Mouse (Mus musculus) neural tube, embryonic 15.5 days (tissue): ENCODE data around the gene Gm10722. TPM values are rescaled to one million over a fixed set of nuclear protein-coding genes. Genes with fewer than 3 reads are reported as not detected.
"Not testable (repeated sequence)": the region's sequence is repeated elsewhere in the genome, so short reads cannot be mapped to it uniquely, and the experiment has no call there.

ENCODE experiments used
- ATAC-seq: fragments of 200-750 bp; cut with Nextera tagmentation; 2 replicates; pipeline ENCODE4 v1.8.0; 2017; ENCODE audit warnings: mild to moderate bottlenecking, moderate TSS enrichment, moderate library complexity; ENCODE audit not compliant: low FRiP score
- H3K27ac ChIP-seq: fragments of 300-500 bp; sonication (generic); replicated peaks from 2 replicates; pipeline ENCODE4 v1.5.1; 2015; ENCODE audit warnings: mild to moderate bottlenecking, inconsistent platforms
- H3K27me3 ChIP-seq: fragments of 300-500 bp; sonication (generic); replicated peaks from 2 replicates; pipeline ENCODE4 v1.6.1; 2015; ENCODE audit warnings: inconsistent platforms
- H3K36me3 ChIP-seq: fragments of 300-500 bp; sonication (generic); 2 replicates; pipeline ENCODE4 v1.6.1; 2015; ENCODE audit warnings: inconsistent platforms
- H3K4me1 ChIP-seq: fragments of 300-500 bp; sonication (generic); 2 replicates; pipeline ENCODE4 v1.6.1; 2015; ENCODE audit warnings: inconsistent platforms
- H3K4me2 ChIP-seq: fragments of 300-500 bp; sonication (generic); 2 replicates; pipeline ENCODE4 v1.6.1; 2015; ENCODE audit warnings: inconsistent platforms, mild to moderate bottlenecking, moderate library complexity
- H3K4me3 ChIP-seq: fragments of 300-500 bp; sonication (generic); replicated peaks from 2 replicates; pipeline ENCODE4 v1.5.1; 2015; ENCODE audit warnings: mild to moderate bottlenecking, inconsistent platforms
- H3K9ac ChIP-seq: fragments of 300-500 bp; sonication (generic); replicated peaks from 2 replicates; pipeline ENCODE4 v1.6.1; 2015; ENCODE audit warnings: mild to moderate bottlenecking, inconsistent platforms
- H3K9me3 ChIP-seq: fragments of 300-500 bp; sonication (generic); replicated peaks from 2 replicates; pipeline ENCODE4 v1.6.1; 2016; ENCODE audit warnings: inconsistent platforms
- WGBS: fragments of 180-500 bp; shearing (Covaris S2); methylation state at CpG from one replicate; pipeline ENCODE4 v1.1.7; 2015; ENCODE audit warnings: mixed read lengths; 5-methylcytosine and 5-hydroxymethylcytosine counted together
- polyA plus RNA-seq: library from polyadenylated mRNA; unstranded; fragments of >200 nt; fragmentation: Nextera tagmentation; extraction: Ambion mirVana; gene quantifications from 2 replicates; pipeline ENCODE4 v1.2.1, GENCODE M21; 2015

Gene Gm10722
- polyA plus RNA-seq, 1 experiment from 2014 or later = not detected

GRCm38 (mm10) chr9:3015896-3016295 lies 15.2 kb downstream of the Gm10722 start:
- not testable (repeated sequence) for H3K4me2 ChIP-seq, H3K27ac ChIP-seq, H3K36me3 ChIP-seq, ATAC-seq, H3K27me3 ChIP-seq, H3K9ac ChIP-seq, H3K4me3 ChIP-seq, H3K9me3 ChIP-seq, H3K4me1 ChIP-seq
- WGBS = 76% methylated on average over 6 of the region's 6 CpGs

GRCm38 (mm10) chr9:3017108-3017507 lies 16.4 kb downstream of the Gm10722 start, which contains the start of gene Gm10719:
TSS of gene Gm10719 (plus strand) at chr9:3017408.
- not testable (repeated sequence) for ATAC-seq
- WGBS = 56% methylated on average over 1 of the region's 9 CpGs

DNA sequence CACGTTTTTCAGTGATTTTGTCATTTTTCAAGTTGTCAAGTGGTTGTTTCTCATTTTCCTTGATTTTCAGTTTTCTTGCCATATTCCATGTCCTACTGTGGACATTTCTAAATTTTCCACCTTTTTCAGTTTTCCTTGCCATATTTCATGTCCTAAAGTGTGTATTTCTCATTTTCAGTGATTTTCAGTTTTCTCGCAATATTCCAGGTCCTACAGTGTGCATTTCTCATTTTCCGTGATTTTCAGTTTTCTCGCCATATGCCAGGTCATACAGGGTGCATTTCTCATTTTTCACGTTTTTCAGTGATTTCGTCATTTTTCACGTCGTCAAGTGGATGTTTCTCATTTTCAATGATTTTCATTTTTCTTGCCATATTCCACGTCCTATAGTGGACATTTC lies 18.2 kb downstream of the Gm10722 start:
- not testable (repeated sequence) for ATAC-seq, H3K27ac ChIP-seq
- whole genome bisulfite sequencing = 60% methylated on average over 9 of the region's 9 CpGs

More at GRCm38 (mm10) chr9:3017108-3017507, 16.4 kb downstream of the Gm10722 start, which contains the start of gene Gm10719:
- not testable (repeated sequence) for H3K27me3 ChIP-seq, H3K9me3 ChIP-seq, H3K4me1 ChIP-seq, H3K4me3 ChIP-seq, H3K9ac ChIP-seq, H3K36me3 ChIP-seq, H3K27ac ChIP-seq, H3K4me2 ChIP-seq

GRCm38 (mm10) chr9:3019835-3020727 lies 19.4 kb downstream of the Gm10722 start:
- ATAC-seq = not testable (repeated sequence)

More for the DNA sequence above, 18.2 kb downstream of the Gm10722 start:
- H3K27me3 ChIP-seq, H3K4me3 ChIP-seq, H3K9me3 ChIP-seq, H3K36me3 ChIP-seq, H3K4me2 ChIP-seq, H3K9ac ChIP-seq, H3K4me1 ChIP-seq: not testable (repeated sequence)

DNA sequence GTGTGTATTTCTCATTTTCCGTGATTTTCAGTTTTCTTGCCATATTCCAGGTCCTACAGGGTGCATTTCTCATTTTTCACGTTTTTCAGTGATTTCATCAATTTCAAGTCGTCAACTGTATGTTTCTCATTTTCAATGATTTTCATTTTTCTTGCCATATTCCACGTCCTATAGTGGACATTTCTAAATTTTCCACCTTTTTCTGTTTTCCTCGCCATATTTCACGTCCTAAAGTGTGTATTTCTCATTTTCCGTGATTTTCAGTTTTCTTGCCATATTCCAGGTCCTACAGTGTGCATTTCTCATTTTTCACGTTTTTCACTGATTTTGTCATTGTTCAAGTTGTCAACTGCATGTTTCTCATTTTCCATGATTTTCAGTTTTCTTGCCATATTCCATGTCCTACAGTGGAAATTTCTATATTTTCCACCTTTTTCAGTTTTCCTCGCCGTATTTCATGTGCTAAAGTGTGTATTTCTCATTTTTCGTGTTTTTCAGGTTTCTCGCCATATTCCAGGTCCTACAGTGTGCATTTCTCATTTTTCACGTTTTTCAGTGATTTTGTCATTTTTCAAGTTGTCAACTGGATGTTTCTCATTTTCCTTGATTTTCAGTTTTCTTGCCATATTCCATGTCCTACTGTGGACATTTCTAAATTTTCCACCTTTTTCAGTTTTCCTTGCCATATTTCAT lies 21.7 kb downstream of the Gm10722 start:
- 77% methylated on average over 11 of the region's 13 CpGs for WGBS
- not testable (repeated sequence) for H3K9me3 ChIP-seq

More at GRCm38 (mm10) chr9:3019835-3020727, 19.4 kb downstream of the Gm10722 start:
- H3K9me3 ChIP-seq, H3K9ac ChIP-seq, H3K27me3 ChIP-seq, H3K4me1 ChIP-seq, H3K27ac ChIP-seq, H3K4me3 ChIP-seq, H3K4me2 ChIP-seq, H3K36me3 ChIP-seq: not testable (repeated sequence)
- 77% methylated on average over 16 of the region's 19 CpGs for WGBS

GRCm38 (mm10) chr9:3023312-3023984 lies 22.7 kb downstream of the Gm10722 start, which contains the start of gene Gm10718:
TSS of gene Gm10718 (plus strand) at chr9:3023547.
- not testable (repeated sequence) for H3K36me3 ChIP-seq, H3K9me3 ChIP-seq, H3K27ac ChIP-seq, H3K27me3 ChIP-seq, H3K4me1 ChIP-seq, ATAC-seq, H3K4me3 ChIP-seq, H3K9ac ChIP-seq, H3K4me2 ChIP-seq
- 78% methylated on average over 12 of the region's 13 CpGs for WGBS

More for the DNA sequence above, 21.7 kb downstream of the Gm10722 start:
- H3K4me1 ChIP-seq, H3K36me3 ChIP-seq, H3K4me3 ChIP-seq, H3K9ac ChIP-seq, H3K4me2 ChIP-seq, ATAC-seq, H3K27ac ChIP-seq, H3K27me3 ChIP-seq: not testable (repeated sequence)

DNA sequence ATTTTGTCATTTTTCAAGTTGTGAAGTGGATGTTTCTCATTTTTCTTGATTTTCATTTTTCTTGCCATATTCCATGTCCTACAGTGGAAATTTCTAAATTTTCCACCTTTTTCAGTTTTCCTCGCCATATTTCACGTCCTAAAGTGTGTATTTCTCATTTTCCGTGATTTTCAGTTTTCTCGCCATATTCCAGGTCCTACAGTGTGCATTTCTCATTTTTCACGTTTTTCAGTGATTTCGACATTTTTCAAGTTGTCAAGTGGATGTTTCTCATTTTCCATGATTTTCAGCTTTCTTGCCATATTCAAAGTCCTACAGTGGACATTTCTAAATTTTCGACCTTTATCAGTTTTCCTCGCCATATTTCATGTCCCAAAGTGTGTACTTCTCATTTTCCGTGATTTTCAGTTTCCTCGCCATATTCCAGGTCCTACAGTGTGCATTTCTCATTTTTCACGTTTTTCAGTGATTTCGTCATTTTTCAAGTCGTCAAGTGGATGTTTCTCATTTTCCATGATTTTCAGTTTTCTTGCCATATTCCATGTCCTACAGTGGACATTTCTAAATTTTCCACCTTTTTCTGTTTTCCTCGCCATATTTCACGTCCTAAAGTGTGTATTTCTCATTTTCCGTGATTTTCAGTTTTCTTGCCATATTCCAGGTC lies 23.4 kb downstream of the Gm10722 start:
- not testable (repeated sequence) for ATAC-seq, H3K4me3 ChIP-seq, H3K4me1 ChIP-seq, H3K4me2 ChIP-seq, H3K27me3 ChIP-seq, H3K9me3 ChIP-seq, H3K9ac ChIP-seq, H3K36me3 ChIP-seq, H3K27ac ChIP-seq
- 77% methylated on average over 16 of the region's 16 CpGs for WGBS

DNA sequence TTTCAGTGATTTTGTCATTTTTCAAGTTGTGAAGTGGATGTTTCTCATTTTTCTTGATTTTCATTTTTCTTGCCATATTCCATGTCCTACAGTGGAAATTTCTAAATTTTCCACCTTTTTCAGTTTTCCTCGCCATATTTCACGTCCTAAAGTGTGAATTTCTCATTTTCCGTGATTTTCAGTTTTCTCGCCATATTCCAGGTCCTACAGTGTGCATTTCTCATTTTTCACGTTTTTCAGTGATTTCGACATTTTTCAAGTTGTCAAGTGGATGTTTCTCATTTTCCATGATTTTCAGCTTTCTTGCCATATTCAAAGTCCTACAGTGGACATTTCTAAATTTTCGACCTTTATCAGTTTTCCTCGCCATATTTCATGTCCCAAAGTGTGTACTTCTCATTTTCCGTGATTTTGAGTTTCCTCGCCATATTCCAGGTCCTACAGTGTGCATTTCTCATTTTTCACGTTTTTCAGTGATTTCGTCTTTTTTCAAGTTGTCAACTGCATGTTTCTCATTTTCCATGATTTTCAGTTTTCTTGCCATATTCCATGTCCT lies 24.3 kb downstream of the Gm10722 start, which contains the start of gene Gm10717:
Gene Gm10717 (plus strand): TSS at position 506 of the 556 bp plus-strand sequence.
- not testable (repeated sequence) for H3K4me1 ChIP-seq, H3K9me3 ChIP-seq, H3K4me3 ChIP-seq, H3K9ac ChIP-seq, H3K36me3 ChIP-seq, ATAC-seq, H3K27ac ChIP-seq, H3K4me2 ChIP-seq, H3K27me3 ChIP-seq
- WGBS = 71% methylated on average over 12 of the region's 12 CpGs

GRCm38 (mm10) chr9:3025653-3026052 lies 24.9 kb downstream of the Gm10722 start:
- H3K9ac ChIP-seq, ATAC-seq, H3K4me2 ChIP-seq, H3K27ac ChIP-seq, H3K9me3 ChIP-seq, H3K27me3 ChIP-seq, H3K4me3 ChIP-seq, H3K4me1 ChIP-seq, H3K36me3 ChIP-seq: not testable (repeated sequence)
- WGBS = 72% methylated on average over 5 of the region's 6 CpGs

DNA sequence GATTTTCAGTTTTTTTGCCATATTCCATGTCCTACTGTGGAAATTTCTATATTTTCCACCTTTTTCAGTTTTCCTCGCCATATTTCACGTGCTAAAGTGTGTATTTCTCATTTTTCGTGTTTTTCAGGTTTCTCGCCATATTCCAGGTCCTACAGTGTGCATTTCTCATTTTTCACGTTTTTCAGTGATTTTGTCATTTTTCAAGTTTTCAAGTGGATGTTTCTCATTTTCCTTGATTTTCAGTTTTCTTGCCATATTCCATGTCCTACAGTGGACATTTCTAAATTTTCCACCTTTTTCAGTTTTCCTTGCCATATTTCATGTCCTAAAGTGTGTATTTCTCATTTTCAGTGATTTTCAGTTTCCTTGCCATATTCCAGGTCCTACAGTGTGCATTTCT lies 25.4 kb downstream of the Gm10722 start:
- H3K4me3 ChIP-seq, H3K9me3 ChIP-seq, H3K4me2 ChIP-seq, ATAC-seq, H3K27me3 ChIP-seq, H3K36me3 ChIP-seq, H3K27ac ChIP-seq, H3K4me1 ChIP-seq, H3K9ac ChIP-seq: not testable (repeated sequence)
- 75% methylated on average over 5 of the region's 5 CpGs for WGBS

DNA sequence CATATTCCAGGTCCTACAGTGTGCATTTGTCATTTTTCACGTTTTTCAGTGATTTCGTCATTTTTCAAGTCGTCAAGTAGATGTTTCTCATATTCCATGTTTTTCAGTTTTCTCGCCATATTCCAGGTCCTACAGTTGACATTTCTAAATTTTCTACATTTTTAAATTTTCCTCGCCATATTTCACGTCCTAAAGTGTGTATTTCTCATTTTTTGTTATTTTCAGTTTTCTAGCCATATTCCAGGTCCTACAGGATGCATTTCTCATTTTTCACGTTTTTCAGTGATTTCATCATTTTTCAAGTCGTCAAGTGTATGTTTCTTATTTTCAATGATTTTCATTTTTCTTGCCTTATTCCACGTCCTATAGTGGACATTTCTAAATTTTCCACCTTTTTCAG lies 26.0 kb downstream of the Gm10722 start:
- WGBS = 69% methylated on average over 9 of the region's 9 CpGs
- H3K27me3 ChIP-seq, H3K9ac ChIP-seq, H3K4me1 ChIP-seq, ATAC-seq, H3K4me2 ChIP-seq, H3K27ac ChIP-seq, H3K4me3 ChIP-seq, H3K36me3 ChIP-seq, H3K9me3 ChIP-seq: not testable (repeated sequence)
